Mouse (Mus musculus): ENCODE measurements at regions not wholly inside any gene's neighbourhood (a gene's known extent, or its start where the extent isn't known, plus 50 kb on each side); places are given as distances from the start of the nearest gene placed in this dataset.
"Not testable (repeated sequence)": the region's sequence is repeated elsewhere in the genome, so short reads cannot be mapped to it uniquely, and the experiment has no call there.

DNA sequence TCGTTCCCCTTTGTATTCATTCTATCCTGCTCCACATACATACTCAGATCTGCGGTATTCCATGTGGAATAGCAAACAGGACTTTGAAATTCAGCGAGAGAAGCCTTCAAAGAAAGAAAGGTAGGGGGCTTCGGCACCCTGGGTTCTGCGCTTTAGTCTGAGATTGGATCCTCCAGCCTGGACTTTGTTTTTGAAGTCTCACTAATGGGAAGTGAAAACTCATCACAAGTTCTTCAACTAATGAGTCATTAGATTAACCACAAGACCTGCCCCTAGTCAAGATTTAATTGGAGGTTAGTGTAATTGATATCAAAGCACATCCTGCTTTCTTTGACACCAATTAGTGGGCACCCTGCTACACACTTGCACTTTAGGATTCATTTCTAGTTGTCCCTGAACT, 492.5 kb upstream of the Zfp960 start:
- 67% methylated on average over 5 of the region's 5 CpGs for WGBS
- no peak for DNase-seq (ENCODE audit: low read depth, low spot score)

DNA sequence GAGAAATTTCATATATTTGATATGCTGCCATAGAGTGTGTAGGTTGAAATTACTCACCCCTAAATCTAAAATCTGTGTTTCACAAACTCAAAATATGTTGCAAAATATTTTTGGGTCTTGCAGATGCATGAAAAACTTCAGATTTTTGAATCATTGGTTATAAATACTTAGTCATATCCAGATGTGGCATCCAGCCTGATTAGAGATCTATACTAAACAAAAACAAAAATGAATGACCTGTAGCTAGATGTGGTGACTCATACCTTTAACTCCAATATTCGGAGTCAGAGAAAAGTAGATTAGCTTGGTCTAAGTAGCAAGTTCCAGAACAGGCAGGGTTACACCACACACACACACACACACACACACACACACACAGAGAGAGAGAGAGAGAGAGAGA, 475.1 kb upstream of the Zfp960 start:
- WGBS, result 57% methylated on average over 1 of the region's 1 CpGs

DNA sequence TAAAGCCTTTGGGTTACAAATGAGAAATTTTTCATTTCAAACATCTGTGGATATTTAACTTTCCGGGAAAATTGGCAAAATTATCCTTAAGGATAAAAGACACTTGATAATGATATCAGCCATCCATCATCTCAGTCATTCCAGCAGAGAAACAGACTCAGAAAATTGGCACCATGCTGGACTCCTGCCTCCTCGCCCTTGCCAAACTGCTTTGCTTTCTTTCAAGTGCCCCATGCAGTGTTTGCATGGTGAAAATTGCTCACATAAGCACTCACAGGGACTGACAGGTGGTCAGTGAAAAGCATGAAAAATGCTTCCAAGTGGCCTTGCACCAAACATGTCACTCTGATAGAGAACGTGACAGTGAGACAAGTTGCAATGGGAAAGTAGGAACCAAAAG, 464.2 kb upstream of the Zfp960 start:
- no peak for DNase-seq (ENCODE audit: low read depth, low spot score)
- 51% methylated on average over 3 of the region's 3 CpGs for WGBS

More for the DNA sequence above, 475.1 kb upstream of the Zfp960 start:
- DNase-seq (ENCODE audit: low read depth, low spot score), result no peak

DNA sequence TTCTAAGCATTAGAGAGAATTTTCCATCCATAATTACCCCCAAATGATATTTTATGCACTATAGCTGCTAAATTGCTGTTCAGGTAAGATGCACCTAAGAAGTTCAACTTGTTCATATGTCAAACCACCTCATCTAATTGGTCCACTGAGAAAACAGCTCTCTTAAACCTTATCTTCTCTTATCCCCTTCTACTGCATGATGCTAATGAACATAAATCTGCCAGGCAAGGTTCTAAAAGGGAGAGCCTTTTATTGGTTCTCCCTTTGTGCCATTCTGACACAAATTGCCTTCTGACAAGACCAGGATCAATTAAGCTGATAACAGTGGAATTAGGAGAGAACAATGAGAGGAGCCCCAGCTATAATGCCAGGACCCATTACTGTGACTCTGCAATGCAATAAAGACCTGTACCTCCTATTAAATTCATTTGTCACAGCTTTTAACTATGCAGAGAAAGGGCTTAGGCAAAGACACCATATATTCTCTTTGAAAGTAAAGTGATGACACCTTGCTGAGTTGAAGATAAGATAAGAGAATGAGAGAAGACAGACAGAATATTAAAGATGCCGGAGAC, 451.4 kb upstream of the Zfp960 start:
- WGBS, result 41% methylated on average over 1 of the region's 1 CpGs
- DNase-seq (ENCODE audit: low read depth, low spot score), result no peak

DNA sequence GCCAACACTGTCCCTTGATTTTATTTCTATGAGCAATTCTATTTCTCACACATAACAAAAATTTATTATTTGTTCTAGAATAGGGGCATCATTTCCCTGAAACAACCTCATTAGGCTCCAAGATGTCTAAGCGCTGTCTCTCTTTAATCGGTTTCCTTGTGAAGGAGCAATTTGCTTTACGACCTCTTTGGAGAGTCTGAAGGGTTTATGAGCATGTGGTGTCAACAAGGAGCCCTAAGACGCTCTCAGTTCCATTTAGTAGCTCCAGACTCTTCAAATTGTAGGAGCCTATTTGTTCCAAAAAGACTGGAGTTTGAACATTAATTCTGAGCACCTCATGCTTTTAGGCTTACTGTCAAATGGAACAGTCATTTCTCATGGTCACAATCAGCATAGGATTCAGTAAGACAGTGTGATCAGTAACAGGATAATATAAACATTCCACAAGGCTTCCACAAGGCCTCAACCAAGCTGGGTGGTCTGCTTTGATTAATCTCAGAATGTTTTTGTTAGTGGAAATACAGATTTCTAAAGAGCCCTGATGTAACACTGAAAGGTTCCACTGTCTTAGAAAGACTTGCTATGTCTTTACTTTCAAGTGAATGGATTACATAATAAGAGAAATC, 441.9 kb upstream of the Zfp960 start:
- DNase-seq (ENCODE audit: low read depth, low spot score), result no peak
- 19% methylated on average over 4 of the region's 4 CpGs for WGBS

DNA sequence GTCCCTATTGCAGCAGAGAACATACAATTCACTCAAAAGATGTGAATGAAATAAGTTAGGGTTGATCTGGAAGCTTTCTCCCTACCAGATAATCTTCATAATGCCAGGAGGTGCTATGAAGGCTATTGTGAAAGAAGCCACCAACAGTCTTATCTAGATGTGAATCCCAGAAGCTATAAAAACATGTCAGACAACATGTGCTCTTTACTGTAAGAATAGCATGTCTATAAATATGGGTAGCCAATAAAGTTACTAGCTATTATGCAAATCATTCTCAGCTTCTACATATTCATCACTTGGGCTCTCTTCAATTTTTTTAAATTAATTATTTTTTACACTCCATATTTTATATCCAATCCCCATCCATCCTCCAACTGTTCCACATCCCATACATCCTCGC, 434.1 kb upstream of the Zfp960 start:
- no peak for DNase-seq (ENCODE audit: low read depth, low spot score)
- 73% methylated on average over 1 of the region's 1 CpGs for WGBS

DNA sequence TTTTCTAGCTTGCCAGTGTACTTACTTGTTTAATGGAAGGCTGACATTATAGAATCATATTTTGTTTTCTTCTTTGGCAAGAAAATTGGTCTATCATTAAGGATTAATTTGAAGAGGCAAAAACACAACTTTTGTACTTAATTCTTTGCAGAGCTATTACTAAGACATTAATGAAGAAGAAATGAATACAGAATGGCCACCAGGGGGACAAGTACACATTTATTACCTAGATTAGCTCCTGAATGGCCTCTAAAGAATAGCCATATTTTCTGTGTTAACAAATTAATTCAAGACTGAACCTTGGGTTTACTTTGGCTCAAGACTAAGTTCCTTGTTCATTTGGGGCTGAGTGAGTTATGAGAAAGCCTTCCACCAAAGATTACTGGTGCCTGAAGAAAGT, 430.5 kb upstream of the Zfp960 start:
- DNase-seq (ENCODE audit: low read depth, low spot score), result no peak

DNA sequence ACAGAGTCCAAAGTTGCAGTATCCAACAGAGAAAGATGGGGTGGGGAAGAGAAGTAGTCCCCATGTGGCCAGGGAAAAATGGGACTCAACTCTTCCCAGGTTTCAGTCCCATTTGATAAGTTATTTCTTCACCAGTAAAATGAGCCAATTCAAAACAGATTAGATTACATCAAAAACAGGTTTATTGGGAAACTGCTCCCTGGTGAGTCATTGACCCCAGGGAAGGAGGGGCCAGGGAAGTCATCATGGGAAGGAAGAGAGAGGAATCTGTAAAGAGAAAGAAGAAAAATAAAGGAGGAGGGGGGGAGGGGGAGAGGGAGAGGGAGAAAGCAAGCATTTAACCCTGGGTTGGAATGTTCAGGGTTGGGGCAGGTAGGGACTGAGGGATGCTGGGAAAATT, 426.4 kb upstream of the Zfp960 start:
- DNase-seq (ENCODE audit: low read depth, low spot score), result no peak

DNA sequence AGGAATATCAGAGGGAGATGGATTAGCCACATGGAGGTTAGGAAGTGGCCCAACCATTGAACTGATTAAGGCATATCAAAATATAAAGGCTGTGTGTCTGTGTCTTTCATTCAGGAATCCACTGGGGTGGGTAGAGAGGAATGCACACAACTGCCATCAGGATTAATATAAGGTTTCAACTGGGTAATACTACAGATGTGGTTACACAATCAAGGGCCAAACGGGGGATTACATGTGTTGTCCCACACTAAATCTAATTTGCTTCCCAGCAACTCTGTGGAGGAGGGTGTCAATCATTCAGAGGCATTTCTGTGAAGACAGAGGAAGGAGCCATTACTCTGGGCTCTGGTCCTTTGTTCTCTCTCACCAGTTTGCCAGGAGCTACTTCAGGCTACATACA, 416.0 kb upstream of the Zfp960 start:
- 66% methylated on average over 1 of the region's 1 CpGs for WGBS

DNA sequence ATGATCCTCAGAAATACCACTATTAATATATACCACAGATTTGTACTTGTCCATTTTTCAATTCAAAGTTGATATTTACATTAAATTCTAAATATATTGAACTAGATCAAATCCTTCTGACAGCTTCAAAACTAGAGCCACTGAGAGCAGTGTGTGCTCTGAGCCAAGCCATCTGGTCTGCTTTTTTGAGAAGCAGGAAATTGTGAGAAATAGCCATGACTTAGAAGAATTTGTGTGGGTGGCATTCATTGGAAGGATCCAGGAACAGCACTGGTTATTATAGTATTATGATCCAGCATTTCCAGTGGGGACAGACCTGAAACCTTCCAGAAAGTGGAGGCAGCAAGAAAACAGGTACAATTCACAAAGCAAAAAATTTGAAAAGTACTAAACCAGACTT, 398.7 kb upstream of the Zfp960 start:
- no peak for DNase-seq (ENCODE audit: low read depth, low spot score)

More for the DNA sequence above, 416.0 kb upstream of the Zfp960 start:
- no peak for DNase-seq (ENCODE audit: low read depth, low spot score)

DNA sequence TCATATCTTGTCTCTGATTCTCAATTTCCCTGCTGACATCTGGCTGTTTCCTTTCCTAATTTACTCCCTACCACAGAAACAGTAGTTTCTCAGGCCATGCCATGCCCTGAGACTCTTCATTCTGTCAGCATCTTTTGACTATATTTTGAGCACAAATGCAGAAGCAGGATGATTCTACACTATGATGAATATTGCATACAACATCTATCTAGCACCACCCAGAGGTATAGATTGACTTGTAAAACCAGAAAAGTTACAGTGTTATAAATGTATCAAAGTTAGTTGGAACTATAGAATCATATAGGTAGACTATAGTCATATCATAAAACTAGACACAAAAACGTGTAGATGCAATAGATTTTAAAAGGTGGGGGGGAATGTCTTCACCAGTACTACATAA, 396.3 kb upstream of the Zfp960 start:
- 19% methylated on average over 1 of the region's 1 CpGs for WGBS
- DNase-seq (ENCODE audit: low read depth, low spot score), result no peak

DNA sequence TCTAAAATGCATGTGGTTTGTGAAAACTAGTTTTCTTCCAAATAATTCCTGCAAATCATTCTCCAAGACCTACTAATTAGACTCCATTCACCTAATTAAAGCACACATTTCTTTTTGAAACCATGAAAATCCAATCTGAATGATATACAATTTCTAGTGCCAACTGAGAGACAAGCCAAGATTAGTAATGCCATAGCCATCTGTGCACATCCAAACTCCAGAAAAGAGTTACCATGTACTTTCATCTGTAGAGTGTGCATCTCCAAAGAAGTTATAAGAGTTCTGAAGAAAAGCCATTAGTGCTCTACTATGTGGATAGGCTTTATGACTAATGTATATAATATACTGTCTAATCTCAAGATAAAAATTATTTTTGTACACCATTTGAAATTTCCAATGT, 359.7 kb upstream of the Zfp960 start:
- no peak for DNase-seq (ENCODE audit: low read depth, low spot score)

DNA sequence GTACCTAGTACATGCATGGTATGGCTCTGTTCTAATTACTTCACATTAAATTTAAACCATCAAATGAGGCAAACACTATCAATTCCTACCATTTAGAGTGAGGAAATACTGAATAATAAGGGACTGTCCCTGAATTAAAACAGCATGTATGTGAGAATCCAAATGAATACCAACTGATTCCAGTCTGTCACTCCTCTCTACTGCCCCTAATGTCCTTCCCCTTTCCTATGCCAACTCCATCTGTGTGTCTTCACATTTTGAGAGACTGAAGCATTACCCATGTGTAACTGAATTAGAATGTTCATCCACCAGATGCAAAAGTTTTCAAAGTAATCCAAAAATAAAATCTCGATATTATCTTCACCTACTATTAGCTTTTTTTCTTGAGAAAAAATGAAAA, 358.0 kb upstream of the Zfp960 start:
- 77% methylated on average over 1 of the region's 1 CpGs for WGBS
- no peak for DNase-seq (ENCODE audit: low read depth, low spot score)

DNA sequence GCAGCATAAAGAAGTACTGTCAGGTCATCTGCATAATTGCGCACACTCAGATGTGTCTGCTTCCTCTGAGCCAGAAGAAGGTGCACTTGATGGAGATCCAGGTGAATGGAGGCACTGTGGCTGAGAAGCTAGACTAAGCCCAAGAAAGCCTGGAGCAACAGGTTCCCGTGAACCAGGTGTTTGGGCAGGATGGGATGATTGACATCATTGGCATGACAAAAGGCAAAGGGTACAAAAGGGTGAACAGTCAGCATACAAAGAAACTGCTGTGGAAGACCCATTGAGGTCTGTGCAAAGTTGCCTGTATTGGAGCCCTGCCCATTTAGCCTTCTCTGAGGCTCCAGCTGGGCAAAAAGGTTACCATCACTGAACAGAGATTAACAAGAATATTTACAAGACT, 337.0 kb upstream of the Zfp960 start:
- 88% methylated on average over 2 of the region's 2 CpGs for WGBS
- no peak for DNase-seq (ENCODE audit: low read depth, low spot score)

DNA sequence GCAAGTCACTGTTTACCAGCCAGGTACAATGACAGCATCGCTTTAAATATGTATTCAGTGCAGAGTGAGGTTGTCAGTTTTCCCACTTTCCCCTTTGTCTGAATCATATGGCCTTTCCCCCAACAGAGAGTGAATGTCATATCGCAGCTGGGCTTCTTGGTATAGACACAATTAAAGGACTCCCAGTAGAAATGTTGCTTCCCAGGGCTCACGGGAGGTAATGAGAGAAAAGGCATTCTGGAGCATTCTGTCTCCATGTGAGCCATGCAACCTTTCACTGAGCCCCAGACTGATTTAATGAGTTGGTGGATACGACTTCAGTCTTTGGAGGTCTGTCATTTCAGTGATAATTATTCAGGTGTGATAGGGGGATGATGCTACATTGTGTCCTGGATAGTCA, 310.8 kb upstream of the Zfp960 start:
- WGBS, result 85% methylated on average over 4 of the region's 4 CpGs
- DNase-seq (ENCODE audit: low read depth, low spot score), result no peak

DNA sequence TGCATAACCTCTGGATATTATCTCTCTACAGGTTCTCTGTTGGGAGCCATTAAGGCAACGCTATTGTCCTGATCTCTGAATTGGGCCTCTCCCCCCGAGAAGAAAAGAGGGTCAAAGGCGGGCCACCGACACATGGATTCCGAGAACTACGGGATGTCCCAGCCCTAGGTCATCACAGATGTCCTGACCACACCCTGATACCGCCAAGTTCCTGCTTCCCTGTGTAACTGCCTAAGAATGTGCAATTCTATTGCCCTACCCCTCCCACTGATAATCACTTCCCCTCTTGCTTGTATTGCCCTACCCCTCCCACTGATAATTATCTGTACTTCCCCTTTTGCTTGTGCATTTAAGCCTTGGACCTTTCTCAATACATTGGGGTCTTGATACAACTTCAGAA, 293.3 kb upstream of the Zfp960 start:
- 66% methylated on average over 7 of the region's 7 CpGs for WGBS
- not testable (repeated sequence) for DNase-seq (ENCODE audit: low read depth, low spot score)

DNA sequence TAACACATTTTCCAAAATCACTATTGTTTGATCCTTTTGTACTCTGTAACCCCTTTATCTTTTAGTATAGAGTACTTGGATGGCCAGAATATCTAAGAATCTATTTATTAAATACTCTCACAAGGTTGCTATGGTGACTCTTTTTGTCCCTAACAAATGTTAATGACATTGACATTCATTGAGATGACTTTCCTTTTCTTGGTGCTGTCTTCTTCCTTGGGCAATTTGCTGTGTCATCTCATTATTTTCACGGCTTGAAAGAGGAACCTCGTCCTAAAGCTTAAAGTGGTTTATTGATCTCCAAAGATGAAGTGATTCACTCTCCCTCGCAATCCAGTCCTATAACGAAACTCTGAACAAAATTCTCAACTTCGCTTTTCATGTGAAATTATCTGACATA, 265.6 kb upstream of the Zfp960 start:
- DNase-seq (ENCODE audit: low read depth, low spot score), result no peak
- 81% methylated on average over 5 of the region's 5 CpGs for WGBS

DNA sequence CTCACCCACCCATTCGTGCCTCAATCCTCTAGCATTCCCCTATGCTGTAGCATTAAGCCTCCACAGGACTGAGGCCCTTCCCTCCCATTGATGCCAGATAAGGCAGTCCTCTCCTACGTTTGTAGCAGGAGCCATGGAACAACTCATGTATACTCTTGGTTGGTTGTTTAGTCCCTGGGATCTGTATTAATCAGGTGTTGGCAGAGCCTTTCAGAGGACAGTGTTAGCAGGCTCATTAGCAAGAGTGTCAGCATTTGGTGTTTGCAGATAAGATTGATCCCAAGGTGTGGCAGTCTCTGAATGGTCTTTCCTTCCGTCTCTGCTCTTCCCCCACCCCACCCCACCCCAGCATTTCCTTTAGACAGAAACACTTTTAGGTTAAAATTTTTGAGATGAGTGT, 258.9 kb upstream of the Zfp960 start:
- 31% methylated on average over 3 of the region's 3 CpGs for WGBS

DNA sequence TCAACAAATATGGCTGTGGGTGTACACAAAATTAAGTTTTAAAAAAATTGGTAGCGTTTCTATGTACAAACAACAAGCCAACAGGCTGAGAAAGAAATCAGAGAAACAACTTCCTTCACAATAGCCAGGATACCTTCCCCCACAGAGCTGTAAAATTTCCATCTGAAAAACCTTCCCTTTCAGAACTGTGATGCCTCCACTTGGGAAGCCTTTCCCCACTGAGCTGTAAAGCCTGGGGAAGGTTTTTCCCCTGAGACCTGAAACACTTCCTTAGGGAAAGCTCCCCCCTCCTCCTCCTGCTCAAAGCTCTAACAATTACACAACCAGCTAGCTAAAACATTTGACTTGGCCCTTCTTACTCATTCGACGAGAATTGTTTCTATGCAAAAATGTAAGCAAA, 245.5 kb upstream of the Zfp960 start:
- no peak for DNase-seq (ENCODE audit: low read depth, low spot score)
- WGBS, result 39% methylated on average over 3 of the region's 3 CpGs

More for the DNA sequence above, 258.9 kb upstream of the Zfp960 start:
- DNase-seq (ENCODE audit: low read depth, low spot score), result no peak

DNA sequence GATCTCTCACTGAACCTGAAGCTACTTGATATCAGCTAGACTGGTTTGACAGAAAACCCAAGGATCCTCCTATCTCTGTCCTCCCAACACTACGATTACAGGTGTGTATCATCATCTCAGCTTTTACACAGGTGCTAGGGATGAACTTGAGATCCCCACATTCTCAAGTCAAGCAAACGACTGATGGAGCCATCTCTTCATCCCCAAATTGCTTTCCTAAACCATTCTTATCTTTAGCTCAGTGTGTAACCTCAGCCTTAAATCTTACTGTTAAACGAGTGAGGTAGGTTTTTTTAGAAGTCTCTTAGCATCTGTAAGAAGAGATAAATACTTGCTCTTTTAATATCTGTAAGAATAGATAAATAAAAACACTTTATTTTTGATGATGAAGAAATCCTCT, 242.2 kb upstream of the Zfp960 start:
- no peak for DNase-seq (ENCODE audit: low read depth, low spot score)
- WGBS, result 70% methylated on average over 3 of the region's 3 CpGs

DNA sequence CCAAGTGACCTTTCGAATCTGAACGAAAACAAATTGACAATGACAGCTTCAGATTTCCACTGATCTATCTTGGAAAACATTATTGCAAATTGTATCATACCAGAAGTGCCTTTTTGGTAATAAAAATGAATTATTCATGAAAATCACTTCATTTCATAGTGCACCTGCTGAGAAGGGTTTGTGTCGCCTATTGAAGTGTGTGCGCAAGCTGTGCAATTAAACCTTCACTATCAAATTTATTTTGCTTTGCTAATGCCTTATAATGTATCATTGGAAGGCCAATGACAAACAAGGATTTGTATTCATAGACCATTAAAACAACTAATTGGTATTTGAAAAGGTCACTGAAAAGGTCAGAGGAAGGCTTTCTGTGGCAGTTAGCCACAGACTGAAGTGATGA, 224.8 kb upstream of the Zfp960 start:
- DNase-seq (ENCODE audit: low read depth, low spot score), result no peak
- 90% methylated on average over 4 of the region's 4 CpGs for WGBS

DNA sequence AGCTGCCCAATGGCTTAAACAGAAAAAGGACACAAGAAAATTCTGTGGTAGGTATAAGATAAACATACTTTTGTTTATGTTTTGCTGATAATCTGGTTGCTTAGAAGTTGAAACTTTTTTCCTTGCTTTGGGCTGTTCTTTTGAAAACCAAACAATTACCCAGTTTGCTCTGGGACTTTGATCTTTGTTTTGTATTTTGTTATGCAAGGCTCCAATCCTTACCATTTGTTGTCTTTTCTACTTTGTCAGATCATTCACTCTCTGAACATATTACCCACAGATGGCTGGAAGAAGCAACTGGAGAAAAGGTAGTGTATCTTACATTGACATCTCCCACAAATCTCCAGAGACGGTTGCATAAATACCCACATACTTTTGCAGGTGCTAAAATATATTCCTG, 203.1 kb upstream of the Zfp960 start:
- 47% methylated on average over 1 of the region's 1 CpGs for WGBS
- DNase-seq (ENCODE audit: low read depth, low spot score), result no peak
